Mouse (Mus musculus): ENCODE results near the gene Nat9.

Nat9 gene

GRCm38 (mm10) chr11:115215123-115215522 lies 27.5 kb upstream of the Nat9 start:
- no peak for DNase-seq (ENCODE audit: low spot score)

GRCm38 (mm10) chr11:115212116-115212515 lies 24.5 kb upstream of the Nat9 start:
- DNase-seq (ENCODE audit: low spot score) = no peak

- DNase-seq (ENCODE audit: low spot score) = no peak
These were observed 22.3 kb upstream of the Nat9 start for GRCm38 (mm10) chr11:115209958-115210357.

- no peak for DNase-seq (ENCODE audit: low spot score)
These were observed 21.4 kb upstream of the Nat9 start for GRCm38 (mm10) chr11:115208776-115209732.

GRCm38 (mm10) chr11:115208126-115208525 lies 20.5 kb upstream of the Nat9 start:
- DNase-seq (ENCODE audit: low spot score) = no peak

- DNase-seq (ENCODE audit: low spot score) = no peak
These were observed 15.1 kb upstream of the Nat9 start for GRCm38 (mm10) chr11:115202756-115203155.

GRCm38 (mm10) chr11:115202316-115202715 lies 14.7 kb upstream of the Nat9 start:
- DNase-seq (ENCODE audit: low spot score) = no peak

- DNase-seq (ENCODE audit: low spot score) = no peak
These were observed 12.9 kb upstream of the Nat9 start for GRCm38 (mm10) chr11:115200520-115200919.

GRCm38 (mm10) chr11:115198932-115199384 lies 11.3 kb upstream of the Nat9 start:
- DNase-seq (ENCODE audit: low spot score) = no peak

GRCm38 (mm10) chr11:115197558-115197957 lies 9.9 kb upstream of the Nat9 start:
- no peak for DNase-seq (ENCODE audit: low spot score)

- DNase-seq (ENCODE audit: low spot score) = no peak
These were observed 8.3 kb upstream of the Nat9 start for GRCm38 (mm10) chr11:115195933-115196332.

- DNase-seq (ENCODE audit: low spot score) = no peak
These were observed 7.0 kb upstream of the Nat9 start for GRCm38 (mm10) chr11:115194693-115195092.

GRCm38 (mm10) chr11:115192180-115192579 lies 4.5 kb upstream of the Nat9 start:
- no peak for DNase-seq (ENCODE audit: low spot score)

GRCm38 (mm10) chr11:115189304-115189703 lies 1.6 kb upstream of the Nat9 start:
- DNase-seq (ENCODE audit: low spot score) = no peak

GRCm38 (mm10) chr11:115188539-115189231 lies 1.0 kb upstream of the Nat9 start:
- DNase-seq (ENCODE audit: low spot score) = no peak

GRCm38 (mm10) chr11:115187224-115187639 lies 427 bp downstream of the Nat9 start, which contains the start of gene Tmem104:
Gene Tmem104 (plus strand): TSS chr11:115187487.
- peak; percentile 95 for DNase-seq (ENCODE audit: low spot score)

- no peak for DNase-seq (ENCODE audit: low spot score)
These were observed 2.7 kb downstream of the Nat9 start for GRCm38 (mm10) chr11:115184973-115185372.

- DNase-seq (ENCODE audit: low spot score) = no peak
These were observed 5.6 kb downstream of the Nat9 start for GRCm38 (mm10) chr11:115181913-115182638.

- DNase-seq (ENCODE audit: low spot score) = no peak
These were observed 7.8 kb downstream of the Nat9 start for GRCm38 (mm10) chr11:115179881-115180280.

GRCm38 (mm10) chr11:115179191-115179590 lies 8.5 kb downstream of the Nat9 start:
- no peak for DNase-seq (ENCODE audit: low spot score)

GRCm38 (mm10) chr11:115178766-115179165 lies 8.9 kb downstream of the Nat9 start:
- no peak for DNase-seq (ENCODE audit: low spot score)

GRCm38 (mm10) chr11:115177559-115178195 lies 10.0 kb downstream of the Nat9 start:
- no peak for DNase-seq (ENCODE audit: low spot score)
